Mouse (Mus musculus): ENCODE results near the gene Prm2.

Gene Prm2

DNA sequence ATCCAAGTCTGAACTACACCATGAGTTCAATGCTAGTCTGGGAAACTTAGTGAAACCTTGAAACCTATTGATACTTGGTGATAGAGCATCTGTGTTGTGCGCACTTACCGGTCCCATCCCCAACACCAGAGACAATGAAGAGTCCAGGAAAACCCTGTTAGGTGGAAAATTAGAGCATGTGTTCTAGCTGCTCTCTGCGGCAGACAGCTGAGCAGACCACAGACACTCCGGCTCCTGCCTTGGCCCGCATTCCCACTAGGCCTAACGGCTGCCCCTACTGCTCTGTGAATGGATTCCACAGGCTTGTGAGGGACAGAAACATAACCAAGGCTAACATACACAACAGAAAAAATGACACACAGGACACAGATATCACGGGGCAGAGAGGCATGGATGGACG, 22.4 kb downstream of the Prm2 start:
- no peak for DNase-seq

GRCm38 (mm10) chr16:10771769-10772510, 24.0 kb downstream of the Prm2 start:
- DNase-seq = no peak

DNA sequence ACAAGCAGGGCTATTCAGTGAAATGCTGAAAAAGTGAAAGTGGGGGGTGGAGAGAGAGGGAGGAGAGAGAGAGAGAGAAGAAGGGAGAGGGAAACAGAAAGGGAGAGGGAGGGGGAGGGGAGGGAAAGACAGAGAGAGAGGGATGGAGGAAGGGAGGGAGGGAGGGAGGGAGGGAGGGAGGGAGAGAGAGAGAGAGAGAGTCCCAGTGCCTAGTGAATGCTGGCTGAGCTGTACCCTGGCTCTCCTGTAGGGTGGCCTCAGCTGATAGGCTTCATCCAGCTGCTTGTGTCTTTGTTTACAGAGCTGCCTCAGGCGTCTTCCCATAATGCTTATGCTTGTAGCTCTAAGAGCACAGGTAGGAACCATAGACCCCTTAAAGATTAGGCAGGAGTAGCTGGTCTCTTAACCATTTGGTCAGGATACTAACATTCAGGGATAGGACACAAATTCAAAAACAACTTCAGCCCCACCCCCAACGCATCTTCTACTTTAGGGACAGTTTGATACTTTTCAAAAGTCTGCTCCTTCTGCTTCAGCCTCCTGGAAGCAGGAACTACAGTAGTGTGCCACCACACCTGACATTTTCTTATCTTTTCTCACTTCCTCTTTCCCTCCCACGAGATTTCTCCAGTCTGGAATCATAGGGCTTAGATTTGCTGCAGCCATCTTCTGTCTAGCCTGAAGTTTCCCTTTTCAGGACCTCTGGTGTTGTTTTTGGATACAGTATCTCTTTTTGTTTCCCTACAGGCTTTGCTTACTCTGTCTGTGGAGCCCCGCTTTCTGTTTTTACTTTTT, 25.2 kb downstream of the Prm2 start:
- DNase-seq = no peak

GRCm38 (mm10) chr16:10769661-10770060, 26.3 kb downstream of the Prm2 start:
- DNase-seq = no peak

DNA sequence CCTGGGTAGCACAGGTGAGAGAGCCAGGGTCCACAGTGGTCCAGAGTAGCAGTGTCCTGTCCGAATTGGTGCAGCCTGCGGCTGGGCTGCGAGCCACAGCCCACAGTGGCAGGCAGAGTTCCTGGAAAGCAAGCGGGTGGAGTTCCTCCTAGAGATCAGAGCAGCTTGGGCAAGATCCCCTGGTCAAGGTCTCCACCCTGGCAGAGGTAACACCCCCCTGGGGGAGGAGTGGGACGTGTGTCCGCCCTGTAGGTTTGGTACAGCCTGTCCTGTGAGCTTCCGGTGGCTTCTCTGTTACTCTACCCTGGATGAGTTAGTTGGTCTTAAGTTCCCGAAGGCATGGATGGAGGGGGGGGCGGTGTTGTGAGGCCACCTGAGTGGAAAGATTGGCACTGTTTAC, 27.1 kb downstream of the Prm2 start:
- DNase-seq = no peak

- peak; percentile 54 for DNase-seq
Measured at GRCm38 (mm10) chr16:10767158-10767557, 28.8 kb downstream of the Prm2 start.

- DNase-seq = no peak
Measured at GRCm38 (mm10) chr16:10764323-10764722, 31.6 kb downstream of the Prm2 start.

DNA sequence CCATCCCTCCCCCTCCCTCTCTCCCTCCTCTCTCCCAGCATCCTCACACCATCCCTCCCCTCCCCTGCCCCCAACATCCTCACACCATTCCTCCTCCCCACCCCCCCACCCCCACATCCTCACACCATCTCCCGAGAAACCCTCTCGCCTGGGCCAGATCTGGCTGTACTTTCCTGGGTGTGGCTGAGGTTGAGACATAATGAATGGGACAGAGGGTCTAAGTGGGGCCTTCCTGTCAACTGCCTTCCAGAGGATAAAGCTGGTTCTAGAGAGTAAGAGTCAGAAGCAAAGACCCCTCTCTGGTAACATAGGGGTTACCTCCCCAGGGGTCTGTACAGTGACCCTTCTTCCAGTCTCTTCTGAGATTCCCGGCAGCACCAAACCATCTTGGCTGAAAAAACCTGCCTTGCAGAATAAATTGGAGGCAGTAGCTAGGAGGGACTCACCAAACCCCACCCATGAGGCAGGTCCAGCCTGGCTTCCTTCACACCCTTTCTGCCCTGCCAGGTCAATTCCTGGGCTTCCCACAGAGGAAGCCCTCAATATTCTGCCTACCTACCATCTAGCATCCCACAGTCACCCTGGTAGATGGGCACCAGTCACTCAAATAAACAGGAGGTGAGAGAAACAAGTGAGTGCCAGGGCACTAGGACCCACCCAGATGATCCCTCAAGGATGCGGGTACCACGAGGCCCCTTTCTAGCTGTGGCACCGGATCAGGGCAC, 32.2 kb downstream of the Prm2 start:
- DNase-seq = no peak

DNA sequence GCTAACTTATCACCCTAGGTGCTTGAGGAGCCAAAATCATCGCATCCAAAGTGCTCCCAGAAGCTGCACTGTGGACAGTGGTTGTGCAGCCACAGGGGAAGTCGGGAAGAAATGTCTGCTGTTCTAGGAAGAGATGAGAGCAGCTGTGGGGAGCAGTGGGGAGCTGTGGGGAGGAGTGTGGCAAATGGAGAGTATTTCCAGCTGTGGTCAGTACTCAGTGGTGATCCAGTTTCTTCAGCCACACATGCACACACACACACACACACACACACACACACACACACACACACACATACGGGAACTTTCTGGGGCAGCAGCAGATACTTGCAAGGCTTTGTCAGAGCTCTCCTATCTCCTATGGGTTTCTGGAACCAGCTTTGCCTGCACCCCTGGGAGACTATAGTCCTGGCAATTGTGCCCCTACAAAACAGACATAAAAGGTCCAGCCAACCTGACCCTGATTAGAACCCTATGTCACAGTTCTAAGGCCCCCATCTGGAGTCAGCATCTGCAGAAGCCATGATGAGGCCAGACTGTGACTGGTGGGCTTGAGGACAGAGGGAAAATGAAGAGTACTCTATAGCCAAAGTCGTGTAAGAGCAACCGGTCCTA, 33.3 kb downstream of the Prm2 start:
- no peak for DNase-seq

DNA sequence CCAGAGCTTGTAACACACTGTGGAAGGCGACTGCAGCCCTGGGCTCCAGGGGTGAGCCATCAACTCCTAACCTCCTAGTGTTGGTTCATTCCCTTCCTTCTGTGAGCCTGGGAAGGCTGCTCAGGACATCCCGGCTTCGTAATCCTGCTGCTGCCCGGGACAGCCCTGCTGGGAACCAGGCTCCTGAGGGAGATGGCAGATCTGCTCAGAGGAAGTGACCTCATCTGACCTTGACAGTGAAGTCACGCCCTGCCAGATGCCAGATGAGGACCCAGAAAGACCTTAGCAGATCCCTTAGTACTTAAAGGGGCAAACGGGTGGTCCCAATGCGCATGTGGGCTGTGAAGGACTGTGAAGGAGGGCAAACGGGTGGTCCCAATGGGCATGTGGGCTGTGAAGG, 34.8 kb downstream of the Prm2 start:
- no peak for DNase-seq

- DNase-seq = no peak
Measured at GRCm38 (mm10) chr16:10756168-10756567, 39.8 kb downstream of the Prm2 start.

- no peak for DNase-seq
Measured at GRCm38 (mm10) chr16:10754521-10755296, 41.2 kb downstream of the Prm2 start.

DNA sequence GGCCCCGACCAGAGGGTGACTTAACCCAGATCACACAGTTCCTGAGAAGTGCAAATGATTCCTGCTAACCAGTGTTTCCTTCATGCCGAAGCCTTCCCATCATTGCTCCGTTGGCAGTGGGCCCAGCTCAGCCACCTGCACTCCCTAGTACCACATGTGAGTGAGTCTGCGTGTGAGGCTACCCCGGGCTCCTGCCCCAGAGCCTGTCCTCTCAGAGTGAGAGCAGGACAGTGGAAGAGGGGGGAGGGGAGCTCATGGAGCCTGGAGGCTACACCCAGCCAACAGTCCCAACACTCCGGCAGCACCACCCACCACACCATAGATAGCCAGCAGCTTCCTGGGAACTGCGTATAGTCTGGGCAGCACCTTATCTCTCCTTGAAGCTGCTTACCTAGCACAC, 46.1 kb downstream of the Prm2 start:
- DNase-seq = peak; percentile 74

DNA sequence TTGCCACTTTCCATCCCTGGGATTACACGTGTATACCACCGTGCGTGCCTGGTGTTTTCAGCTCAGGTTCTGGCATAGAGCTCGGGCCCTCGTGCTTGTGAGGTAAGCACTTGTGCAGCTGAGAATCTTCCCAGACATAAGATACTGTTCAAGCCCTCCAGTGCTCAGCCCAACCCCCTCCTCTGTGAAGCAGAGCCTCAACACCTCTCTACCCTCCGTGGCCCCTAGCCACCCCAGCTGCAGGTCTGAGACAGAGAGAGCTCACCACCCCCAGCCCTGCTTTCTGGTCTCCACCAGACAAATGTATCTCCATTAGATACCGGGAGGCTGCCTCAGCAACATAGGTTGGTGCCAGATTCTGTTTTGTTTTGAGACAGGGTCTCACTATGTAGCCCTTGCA, 46.7 kb downstream of the Prm2 start:
- no peak for DNase-seq
